Mouse (Mus musculus): Measurements from ENCODE around the gene Upk1b.
"Not testable (repeated sequence)": the region's sequence is repeated elsewhere in the genome, so short reads cannot be mapped to it uniquely, and the experiment has no call there.

DNA sequence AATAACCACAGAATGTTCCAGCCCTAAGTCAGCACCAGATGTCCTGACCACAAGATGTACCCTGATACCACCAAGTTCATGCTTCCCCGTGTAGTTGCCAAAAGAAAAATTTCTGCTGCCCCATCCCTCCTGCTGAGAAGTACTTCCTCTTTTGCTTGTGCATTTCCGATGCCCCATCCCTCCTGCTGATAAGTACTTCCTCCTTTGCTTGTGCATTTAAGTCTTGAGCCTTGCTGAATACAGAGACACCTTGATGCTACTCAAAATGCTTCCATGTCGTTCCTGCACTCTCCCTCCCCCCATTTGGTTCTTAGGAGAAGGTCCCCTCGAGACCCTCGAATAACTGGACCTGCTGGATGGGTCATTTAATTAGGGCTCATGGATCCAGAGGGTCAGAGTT, 7.7 kb upstream of the Upk1b start:
- not testable (repeated sequence) for TF ChIP-seq CTCF, EP300 (IDR thresholded peaks at IDR 0.05; ENCODE audit: low read depth)
